Mouse (Mus musculus): ENCODE results near the gene Mas1. TPM values are rescaled to one million over a fixed set of nuclear protein-coding genes. Genes with fewer than 3 reads are reported as not detected.

Mas1 gene
- total RNA-seq, 1 experiment from 2014 or later = not detected

DNA sequence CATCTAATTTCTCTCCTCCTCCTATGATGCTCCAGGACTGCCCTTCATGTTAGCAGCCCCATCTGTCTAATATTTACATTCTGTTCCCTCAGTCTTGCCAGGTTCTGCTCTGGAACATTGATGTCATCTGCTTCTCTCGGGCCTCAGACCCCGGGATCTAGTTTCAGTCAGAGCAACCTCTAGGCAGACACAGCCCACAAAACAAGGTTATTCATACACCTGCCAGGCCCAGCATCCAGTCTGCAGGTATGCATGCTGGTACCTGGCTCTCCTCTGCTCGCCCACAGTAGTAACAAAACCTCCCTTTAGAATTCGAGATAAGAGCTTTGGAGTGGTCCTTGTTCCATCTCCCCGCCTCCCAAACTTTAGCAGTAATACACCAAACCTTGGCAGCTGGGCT lies 37.6 kb downstream of the Mas1 start:
- no peak for DNase-seq

DNA sequence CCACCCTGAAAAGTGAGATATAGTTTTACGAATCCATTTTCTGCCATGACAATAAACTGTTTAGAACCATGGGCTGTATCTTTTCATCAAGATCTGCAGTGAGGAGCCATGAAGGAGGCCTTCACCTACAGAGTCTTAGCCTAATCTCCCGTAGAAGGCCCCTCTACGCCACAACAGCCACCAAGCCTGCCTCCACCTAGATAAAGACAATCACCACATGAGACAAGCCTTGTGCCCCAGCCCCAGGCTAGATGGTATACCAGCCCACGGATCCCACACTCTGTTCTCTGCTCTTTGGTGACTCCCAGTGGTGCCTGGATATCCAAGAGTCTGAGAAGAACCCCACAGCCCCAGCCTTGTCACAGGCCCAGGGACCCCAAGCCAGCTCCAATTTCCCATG lies 52.1 kb downstream of the Mas1 start:
- DNase-seq = no peak

DNA sequence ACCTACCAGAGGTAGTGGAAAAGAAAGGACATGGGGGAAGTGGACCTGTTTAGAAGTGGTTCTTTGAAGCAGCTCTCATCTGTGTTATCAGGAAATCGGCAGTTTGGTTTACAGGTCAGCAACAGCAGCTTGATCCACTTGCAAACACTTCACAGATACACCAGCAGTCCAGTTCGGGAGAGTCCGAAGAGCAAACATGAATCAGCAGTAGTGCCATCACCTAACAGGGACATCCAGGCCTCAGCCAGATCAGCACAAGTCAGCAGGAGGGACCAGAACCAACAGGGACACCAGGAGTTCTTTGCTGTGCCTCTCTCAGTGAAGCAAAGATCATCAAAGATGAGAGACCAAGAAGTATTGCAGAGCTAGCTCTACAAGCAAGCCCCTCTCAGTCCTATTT lies 53.4 kb downstream of the Mas1 start:
- no peak for DNase-seq

DNA sequence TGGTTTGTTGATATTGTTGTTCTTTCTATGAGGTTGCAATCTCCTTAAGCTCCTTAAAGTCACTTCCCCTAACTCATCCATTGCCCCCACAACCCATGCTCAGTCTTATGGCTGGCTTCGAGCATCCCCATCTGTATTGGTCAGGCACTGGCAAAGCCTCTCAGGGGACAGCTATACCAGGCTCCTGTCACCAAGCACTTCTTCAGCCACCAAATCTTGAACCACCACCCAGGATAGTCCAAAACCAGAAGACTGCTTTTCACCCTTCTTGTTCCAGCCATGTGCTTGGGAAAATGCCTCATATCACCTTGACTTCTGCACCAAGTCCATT lies 57.0 kb downstream of the Mas1 start:
- no peak for DNase-seq

DNA sequence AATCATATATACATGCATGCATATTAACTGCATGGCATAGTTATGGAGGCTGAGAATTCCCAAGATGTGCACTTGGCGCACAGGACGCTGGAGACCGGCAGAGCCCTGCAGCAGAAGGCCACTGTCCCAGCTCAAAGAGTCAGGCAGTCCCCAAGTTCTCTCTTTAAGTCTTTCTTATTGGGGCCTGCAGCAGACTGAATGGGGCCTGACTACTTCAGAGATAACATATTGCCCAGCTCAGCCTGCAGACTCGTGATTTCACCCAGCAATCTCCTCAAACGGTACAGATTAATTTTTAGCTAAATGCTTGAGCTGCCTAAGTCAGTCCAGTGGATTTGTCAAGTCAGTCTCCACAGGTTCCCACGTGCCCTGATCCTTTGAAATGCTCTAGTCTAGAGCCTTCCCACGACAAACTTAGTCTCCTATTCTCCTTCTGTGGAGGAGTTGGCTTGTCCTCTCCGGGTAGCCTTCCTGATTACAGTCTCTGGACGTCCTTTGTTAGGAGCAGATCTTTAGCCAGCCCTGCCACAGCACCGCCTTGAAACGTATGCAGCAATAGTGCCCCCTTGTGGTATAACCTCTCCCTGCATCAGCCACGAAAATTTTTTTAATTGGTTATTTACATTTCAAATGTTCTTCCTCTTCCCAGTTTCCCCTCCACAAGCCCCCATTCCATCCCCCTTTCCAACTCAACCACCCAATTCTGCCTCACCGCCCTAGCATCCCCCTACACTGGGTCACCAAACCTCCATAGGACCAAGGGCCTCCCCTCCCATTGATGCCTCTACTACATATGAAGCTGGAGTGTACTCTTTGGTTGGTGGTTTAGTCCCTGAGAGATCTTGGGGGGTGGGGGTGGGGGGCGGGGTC lies 57.6 kb downstream of the Mas1 start:
- peak; percentile 84 for DNase-seq

DNA sequence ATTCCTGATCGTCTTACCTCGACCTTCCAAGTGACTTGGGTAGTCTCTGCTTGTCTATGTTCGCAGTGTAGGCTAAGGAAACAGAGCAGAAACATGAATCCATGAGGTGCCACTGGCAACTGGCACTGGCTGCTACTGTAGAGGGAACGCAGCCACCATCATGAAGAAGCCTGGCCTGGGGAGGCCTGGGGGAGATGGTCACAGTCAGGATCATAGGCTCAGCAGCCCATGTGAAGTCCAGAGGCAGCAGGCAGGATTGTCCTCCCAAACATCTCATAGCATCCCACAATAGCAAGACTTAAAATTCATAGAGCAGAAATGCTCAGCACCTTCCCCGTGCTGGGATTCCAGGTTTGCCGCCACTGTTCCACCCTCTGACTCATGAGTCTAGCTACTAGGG lies 59.1 kb downstream of the Mas1 start:
- DNase-seq = no peak

DNA sequence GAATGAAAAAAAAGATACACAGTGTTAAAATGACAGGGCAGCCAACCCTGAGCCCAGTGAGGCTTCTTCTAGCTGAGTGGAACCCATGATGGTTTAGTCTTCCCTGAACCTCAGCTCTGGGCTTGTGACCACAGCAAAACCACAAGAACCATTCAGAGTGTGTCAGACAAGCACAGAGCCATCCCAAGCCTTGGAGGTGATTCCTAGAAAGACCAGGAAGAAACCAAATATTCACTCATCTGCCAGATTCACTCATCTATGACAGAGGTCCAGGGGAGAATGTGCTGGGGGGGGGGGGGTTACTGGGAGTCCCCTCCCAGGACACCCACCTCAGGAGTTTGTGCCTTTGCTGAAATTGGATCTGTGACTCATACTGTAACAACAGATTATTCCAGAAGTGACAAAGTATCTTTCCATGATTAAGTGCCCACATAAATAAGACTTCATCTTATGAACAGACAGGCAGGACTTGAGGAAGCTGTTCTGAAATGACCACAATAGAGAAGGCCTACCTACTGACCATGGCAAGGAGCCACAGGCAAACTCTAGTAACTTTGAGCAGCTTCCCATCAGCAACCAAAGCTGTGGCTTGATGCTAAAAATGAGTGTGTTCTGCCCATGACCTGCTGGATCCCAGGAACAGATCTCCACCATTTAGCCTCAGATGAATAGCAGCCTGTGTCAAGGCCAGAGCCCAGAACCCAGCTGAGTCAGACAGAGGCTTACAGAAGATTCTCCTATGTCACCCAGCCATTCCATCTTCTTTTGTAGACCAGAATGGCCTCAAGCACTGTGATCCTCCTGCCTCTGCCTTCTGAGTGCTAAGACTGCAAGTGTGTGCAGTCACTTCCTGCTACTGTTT lies 63.1 kb downstream of the Mas1 start:
- DNase-seq = peak; percentile 19

DNA sequence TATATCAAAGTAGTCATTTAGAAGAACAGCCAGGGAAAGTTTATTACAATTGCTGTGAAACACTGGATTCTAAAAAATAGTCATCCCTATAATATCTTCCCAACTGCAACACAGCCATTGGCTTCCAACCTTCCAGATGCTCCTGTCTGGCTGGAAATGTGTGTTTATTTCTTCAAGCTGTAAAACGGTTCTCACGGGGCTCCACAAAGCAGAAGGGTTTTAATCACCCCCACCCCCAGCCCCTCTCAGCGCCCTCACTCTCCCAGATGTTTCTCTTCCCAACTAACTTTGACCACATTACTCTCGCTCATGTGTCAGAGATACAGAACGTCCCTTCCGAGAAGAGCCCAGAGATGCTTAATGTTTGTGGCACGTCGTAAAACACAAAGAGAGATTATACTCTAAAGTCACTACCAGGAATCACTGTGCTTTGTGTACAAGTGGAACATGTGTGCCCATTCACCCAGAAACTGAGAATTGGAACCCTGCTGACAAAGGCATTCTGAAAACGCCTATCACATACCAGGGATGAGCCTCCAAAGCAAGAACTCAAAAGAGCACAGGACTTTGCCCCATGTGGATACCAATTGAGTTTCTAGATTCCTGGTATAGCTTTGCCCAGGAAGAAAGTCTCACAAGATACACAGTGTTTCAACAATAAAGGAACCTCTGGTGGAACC lies 65.9 kb downstream of the Mas1 start:
- DNase-seq = no peak

DNA sequence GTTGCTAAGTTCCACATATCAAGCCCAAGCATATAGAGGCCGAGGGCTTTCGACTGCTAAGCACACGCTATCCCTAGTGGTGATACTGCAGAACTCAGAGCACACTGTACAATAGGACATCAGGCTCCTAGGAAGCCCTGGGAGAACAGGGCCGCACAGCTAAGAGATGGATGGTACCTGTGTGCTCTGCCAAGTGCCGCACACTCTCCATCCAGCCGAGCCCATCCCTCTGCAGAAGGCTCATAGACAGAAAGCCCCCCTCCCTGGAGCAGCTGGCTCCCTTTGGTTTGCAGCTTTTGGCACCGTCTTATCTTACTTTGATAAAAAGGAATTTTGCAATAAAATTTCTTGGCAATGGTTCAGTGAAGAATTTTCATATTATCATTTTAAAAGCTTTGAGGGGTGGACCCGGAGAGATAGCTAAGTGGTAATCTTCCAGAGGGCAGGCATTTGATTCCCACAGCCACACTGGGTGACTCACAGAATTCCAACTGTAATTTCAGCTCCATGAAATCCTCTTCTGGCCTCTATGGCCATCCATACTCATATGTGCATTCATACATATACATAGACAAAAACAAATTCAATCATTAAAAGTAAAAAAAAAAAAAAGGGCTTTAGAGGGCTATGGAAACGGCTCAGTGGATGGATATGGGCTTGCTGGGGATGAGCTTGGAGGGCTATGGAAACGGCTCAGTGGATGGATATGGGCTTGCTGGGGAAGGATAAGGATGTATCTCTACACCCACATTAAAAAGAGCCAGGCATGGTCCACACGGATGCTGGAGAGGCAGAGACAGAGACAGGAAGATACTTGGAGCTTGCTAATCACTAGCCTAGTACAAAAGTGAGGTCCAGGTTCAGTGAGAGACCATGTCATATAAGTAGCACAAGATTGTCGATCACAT lies 68.3 kb downstream of the Mas1 start:
- peak; percentile 37 for DNase-seq

DNA sequence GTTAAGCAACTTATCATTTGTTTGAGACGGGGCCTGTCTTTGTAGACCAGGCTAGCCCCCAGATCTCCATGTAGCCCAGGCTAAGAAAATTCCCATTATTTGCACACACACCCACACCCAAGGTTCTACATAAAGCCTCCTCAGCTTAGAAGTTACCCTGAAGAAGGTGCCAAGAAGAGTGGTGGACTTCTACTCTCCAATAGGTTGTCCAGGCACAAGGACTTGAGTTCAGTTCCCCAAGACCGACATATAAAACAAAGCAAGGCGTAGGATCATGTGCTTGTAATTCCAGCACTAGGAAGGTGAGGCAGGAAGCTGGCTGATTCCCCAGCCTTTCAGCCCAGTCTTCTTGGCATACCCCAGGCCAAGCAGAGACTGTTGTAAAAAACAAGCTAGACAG lies 69.4 kb downstream of the Mas1 start:
- no peak for DNase-seq

DNA sequence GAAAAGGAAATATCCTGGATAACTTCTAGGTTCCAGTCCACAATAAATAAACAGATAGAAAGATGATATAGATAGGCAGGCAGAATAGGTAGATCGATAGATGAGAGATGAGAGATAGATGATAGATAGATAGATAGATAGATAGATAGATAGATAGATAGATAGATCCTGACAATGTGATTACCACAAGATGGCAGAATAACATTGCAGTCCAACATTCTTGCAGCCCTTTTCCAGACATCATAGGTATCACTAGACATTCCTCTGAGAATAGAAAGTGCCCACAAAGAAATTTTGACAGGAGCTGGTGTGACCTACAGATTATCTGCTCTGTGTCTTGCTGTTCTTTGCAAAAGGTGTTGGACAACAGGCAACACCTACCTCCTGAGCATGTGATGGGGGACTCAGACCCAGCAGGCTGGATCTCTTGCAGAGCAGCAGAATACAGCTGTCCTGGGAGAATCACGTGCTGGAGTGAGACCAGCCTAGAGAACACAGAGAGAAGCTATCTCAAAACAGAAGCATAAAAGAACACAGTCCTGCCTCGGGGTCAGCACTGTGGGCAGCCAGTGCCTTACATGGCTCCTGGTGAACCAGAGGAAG lies 70.4 kb downstream of the Mas1 start:
- no peak for DNase-seq

DNA sequence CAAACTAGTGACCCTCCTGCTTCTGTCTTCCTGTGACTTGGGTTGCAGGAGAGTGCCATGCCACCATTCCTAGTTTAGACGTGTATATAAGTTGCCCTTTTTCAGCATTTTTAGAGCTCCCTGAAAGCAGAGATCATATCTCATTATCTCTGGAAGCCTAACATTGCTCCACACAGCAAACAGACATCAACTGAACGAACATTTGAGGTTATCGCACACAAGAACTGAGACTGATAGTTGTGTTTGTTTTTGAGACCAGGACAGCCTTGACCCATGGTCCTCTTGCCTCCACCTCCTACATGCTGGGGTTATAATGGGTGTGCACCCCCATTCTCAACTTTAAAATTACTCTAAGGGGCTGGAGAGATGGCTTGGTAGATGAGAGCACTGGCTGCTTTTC lies 71.3 kb downstream of the Mas1 start:
- no peak for DNase-seq

DNA sequence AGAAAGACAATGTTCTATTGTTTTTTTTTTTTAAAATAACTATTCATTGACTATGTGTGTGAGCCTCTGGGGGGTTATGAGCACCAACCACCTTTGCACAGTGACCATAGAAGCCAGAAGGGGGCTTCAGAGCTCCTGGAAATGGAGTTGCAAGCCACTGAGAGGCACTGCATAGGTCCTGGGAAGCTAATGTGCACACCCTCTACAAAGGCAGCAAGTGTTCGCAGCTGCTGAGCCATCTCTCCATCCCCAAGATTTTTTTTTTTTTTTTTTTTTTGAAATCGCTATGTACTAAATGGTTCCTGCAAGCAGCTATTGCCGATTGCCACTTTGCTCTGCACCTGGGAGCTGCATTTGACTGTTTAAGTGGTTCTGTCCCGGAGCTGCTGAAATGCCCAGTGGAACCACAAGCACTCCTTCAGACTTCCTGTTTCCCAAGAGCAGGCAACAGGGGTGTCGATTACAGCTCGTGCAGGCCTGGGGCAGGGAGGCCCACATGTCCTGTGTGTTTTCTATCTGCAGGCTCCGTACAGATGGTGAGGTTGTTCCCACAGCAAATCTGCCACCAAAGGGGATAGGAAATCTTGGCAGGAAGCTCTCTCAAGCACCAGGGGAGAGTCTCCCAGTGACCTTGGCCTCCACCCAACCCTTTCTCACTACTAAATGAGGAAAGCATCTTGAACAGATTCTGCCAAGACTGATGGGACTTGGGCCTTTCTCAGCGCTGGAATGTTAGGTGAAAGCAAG lies 74.1 kb downstream of the Mas1 start:
- peak; percentile 82 for DNase-seq

DNA sequence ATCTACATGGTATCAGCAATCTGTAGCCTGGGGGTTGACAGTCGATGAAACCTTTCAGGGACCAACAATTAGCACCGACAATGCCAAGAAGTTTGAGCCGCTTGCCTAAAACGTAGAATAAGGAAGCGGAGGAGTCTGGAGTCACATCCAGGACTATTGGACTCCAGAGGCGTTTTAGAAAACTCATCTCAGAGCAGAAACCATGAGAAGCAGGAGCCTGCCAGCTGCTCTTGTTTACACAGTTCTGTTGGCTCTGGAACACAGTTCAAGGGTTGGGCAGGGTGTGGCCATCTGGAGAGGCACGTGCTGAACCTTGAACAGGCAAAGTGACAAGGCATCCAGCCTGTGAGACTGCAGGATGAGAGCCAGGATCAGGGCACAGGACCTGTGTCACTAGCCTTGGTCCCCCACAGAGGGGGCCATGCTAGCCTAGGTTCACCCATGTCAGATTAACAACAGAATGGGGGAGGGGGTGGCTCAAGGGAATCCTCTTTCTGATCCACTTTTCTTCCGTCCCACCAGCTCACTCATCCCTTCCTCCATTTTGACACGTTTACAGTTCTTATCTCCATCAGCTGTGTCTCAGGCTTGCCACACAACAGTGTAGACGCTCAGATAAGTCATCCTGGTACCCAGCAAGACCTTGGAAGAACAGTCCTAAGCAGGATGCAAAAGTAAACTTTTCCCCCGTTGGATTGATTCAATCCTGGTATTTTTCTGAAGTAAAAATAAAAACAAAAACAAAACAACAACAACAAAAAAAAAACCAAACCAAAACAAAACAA lies 75.3 kb downstream of the Mas1 start:
- peak; percentile 69 for DNase-seq

DNA sequence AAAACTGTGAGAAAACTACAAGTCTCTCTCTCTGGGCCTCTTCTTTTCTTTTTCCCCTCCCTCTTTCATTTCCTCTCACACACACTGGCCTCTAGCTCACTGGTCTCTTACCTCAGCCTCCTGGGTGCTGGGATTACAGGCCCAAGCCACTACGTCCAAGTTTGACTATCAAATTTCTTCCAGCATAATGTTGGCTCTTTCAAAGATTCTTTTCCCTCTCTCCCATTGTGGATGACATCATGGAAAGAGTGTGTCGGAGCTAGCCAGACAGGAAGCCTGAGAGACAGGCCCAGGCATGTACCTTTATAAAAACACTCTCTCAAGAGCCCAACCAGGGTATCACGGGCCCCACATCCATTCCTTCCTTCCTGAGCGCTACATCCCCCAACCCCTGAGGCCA lies 76.5 kb downstream of the Mas1 start:
- DNase-seq = peak; percentile 21

DNA sequence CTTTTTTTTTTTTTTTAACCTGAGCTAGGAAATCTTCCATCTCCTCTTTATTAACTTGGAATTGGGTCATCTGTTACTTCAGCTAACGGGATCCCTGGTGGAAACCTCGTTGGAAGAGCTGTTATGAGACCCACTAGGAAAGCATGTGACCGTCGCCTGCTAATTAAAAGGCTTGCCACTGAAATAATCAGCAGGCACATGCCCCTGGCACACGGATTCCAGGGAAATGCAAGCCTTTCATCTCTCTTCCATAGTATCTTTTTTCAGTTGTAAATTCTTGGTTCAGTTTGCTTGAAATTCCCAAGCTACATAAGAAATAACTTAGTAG lies 76.9 kb downstream of the Mas1 start:
- DNase-seq = no peak
